Mouse (Mus musculus): Measurements from ENCODE around the gene Gm20696. TPM values are rescaled to one million over a fixed set of nuclear protein-coding genes. Genes with fewer than 3 reads are reported as not detected.

Gene Gm20696
- polyA plus RNA-seq, 1 experiment from 2014 or later: 0.99 TPM

- no peaks in the 10 kb centered on the region for H3K27me3 ChIP-seq (replicated peaks; ENCODE audit: control insufficient read depth, insufficient read depth, low read length)
- no peaks in the 10 kb centered on the region for H3K9me3 ChIP-seq (replicated peaks; ENCODE audit: control insufficient read depth, low read length)
- H3K36me3 ChIP-seq (ENCODE audit: control insufficient read depth, insufficient read depth, low read length): no peaks in the 10 kb centered on the region
- H3K4me2 ChIP-seq (ENCODE audit: low read length): peak overlapping the region; percentile 39
- peak overlapping the region; percentile 26; the same call in 1 of the 2 replicates for H3K9ac ChIP-seq (ENCODE audit: low read length)
- H3K4me1 ChIP-seq (ENCODE audit: control insufficient read depth, insufficient read depth, low read length): peaks cover 39% of the 10 kb centered on the region
- ATAC-seq (peak; percentile 87), DNase-seq (ENCODE audit: low spot score) (peak; percentile 97)
- H3K27ac ChIP-seq (ENCODE audit: low read depth, low read length): peak overlapping the region; percentile 84
- 13% methylated on average over 5 of the region's 5 CpGs for WGBS
- 0 out of 2 replicates have a peak overlapping the region, but pooled peaks have one; percentile 6 for H3K4me3 ChIP-seq (ENCODE audit: low read depth, low read length)
These were observed 3.1 kb upstream of the Gm20696 start for GRCm38 (mm10) chr6:99669481-99670325.

- Histone ChIP-seq H3K36me3 (ENCODE audit: control insufficient read depth, insufficient read depth, low read length) (no peaks in the 10 kb centered on the region), H3K4me3 (ENCODE audit: low read depth, low read length) (peak overlapping the region; percentile 73), H3K27me3 (replicated peaks; ENCODE audit: control insufficient read depth, insufficient read depth, low read length) (no peaks in the 10 kb centered on the region), H3K4me2 (ENCODE audit: low read length) (peak overlapping the region; percentile 91), H3K4me1 (ENCODE audit: control insufficient read depth, insufficient read depth, low read length) (peaks cover 34% of the 10 kb centered on the region), H3K27ac (ENCODE audit: low read depth, low read length) (peak overlapping the region; percentile 67; the same call in 1 of the 2 replicates), H3K9me3 (replicated peaks; ENCODE audit: control insufficient read depth, low read length) (no peaks in the 10 kb centered on the region), H3K9ac (ENCODE audit: low read length) (peak overlapping the region; percentile 90; the same call in 1 of the 2 replicates)
- no peak for DNase-seq (ENCODE audit: low spot score)
- WGBS: 52% methylated on average over 8 of the region's 8 CpGs
- ATAC-seq: no peak
These were observed 693 bp upstream of the Gm20696 start for GRCm38 (mm10) chr6:99667290-99667689.

- ATAC-seq (no peak), DNase-seq (ENCODE audit: low spot score) (no peak)
- Histone ChIP-seq H3K4me3 (ENCODE audit: low read depth, low read length) (peak overlapping the region; percentile 73), H3K4me1 (ENCODE audit: control insufficient read depth, insufficient read depth, low read length) (peaks cover 29% of the 10 kb centered on the region), H3K27me3 (replicated peaks; ENCODE audit: control insufficient read depth, insufficient read depth, low read length) (no peaks in the 10 kb centered on the region), H3K4me2 (ENCODE audit: low read length) (peak overlapping the region; percentile 91), H3K27ac (ENCODE audit: low read depth, low read length) (no peak overlapping the region), H3K36me3 (ENCODE audit: control insufficient read depth, insufficient read depth, low read length) (no peaks in the 10 kb centered on the region), H3K9me3 (replicated peaks; ENCODE audit: control insufficient read depth, low read length) (no peaks in the 10 kb centered on the region), H3K9ac (ENCODE audit: low read length) (peak overlapping the region; percentile 90)
- 36% methylated on average over 16 of the region's 16 CpGs for WGBS
These were observed 910 bp downstream of the Gm20696 start for GRCm38 (mm10) chr6:99665457-99666317.

- Histone ChIP-seq H3K9me3 (replicated peaks; ENCODE audit: control insufficient read depth, low read length) (no peaks in the 10 kb centered on the region), H3K36me3 (ENCODE audit: control insufficient read depth, insufficient read depth, low read length) (no peaks in the 10 kb centered on the region), H3K4me2 (ENCODE audit: low read length) (no peak overlapping the region), H3K4me3 (ENCODE audit: low read depth, low read length) (no peak overlapping the region), H3K9ac (ENCODE audit: low read length) (no peak overlapping the region), H3K27me3 (replicated peaks; ENCODE audit: control insufficient read depth, insufficient read depth, low read length) (no peaks in the 10 kb centered on the region), H3K27ac (ENCODE audit: low read depth, low read length) (no peak overlapping the region), H3K4me1 (ENCODE audit: control insufficient read depth, insufficient read depth, low read length) (peaks cover 11% of the 10 kb centered on the region; the same call in 1 of the 2 replicates)
- DNase-seq (ENCODE audit: low spot score) (no peak), ATAC-seq (no peak)
- WGBS: 77% methylated on average over 8 of the region's 8 CpGs
These were observed 3.4 kb downstream of the Gm20696 start for GRCm38 (mm10) chr6:99663232-99663631.

GRCm38 (mm10) chr6:99660443-99660842, 6.2 kb downstream of the Gm20696 start:
- ATAC-seq (no peak), DNase-seq (ENCODE audit: low spot score) (no peak)
- H3K27ac ChIP-seq (ENCODE audit: low read depth, low read length): peak overlapping the region; percentile 14; the same call in 1 of the 2 replicates
- no peaks in the 10 kb centered on the region for H3K27me3 ChIP-seq (replicated peaks; ENCODE audit: control insufficient read depth, insufficient read depth, low read length)
- H3K9ac ChIP-seq (ENCODE audit: low read length): no peak overlapping the region
- H3K4me3 ChIP-seq (ENCODE audit: low read depth, low read length): no peak overlapping the region
- H3K9me3 ChIP-seq (replicated peaks; ENCODE audit: control insufficient read depth, low read length): no peaks in the 10 kb centered on the region
- WGBS: 62% methylated on average over 3 of the region's 3 CpGs
- H3K4me1 ChIP-seq (ENCODE audit: control insufficient read depth, insufficient read depth, low read length): no peaks in the 10 kb centered on the region; the same call in 1 of the 2 replicates
- H3K36me3 ChIP-seq (ENCODE audit: control insufficient read depth, insufficient read depth, low read length): no peaks in the 10 kb centered on the region
- H3K4me2 ChIP-seq (ENCODE audit: low read length): no peak overlapping the region

GRCm38 (mm10) chr6:99658586-99658985, 8.0 kb downstream of the Gm20696 start:
- no peak overlapping the region for H3K4me3 ChIP-seq (ENCODE audit: low read depth, low read length)
- no peak for DNase-seq (ENCODE audit: low spot score)
- no peaks in the 10 kb centered on the region for H3K27me3 ChIP-seq (replicated peaks; ENCODE audit: control insufficient read depth, insufficient read depth, low read length)
- H3K9me3 ChIP-seq (replicated peaks; ENCODE audit: control insufficient read depth, low read length): no peaks in the 10 kb centered on the region
- no peak overlapping the region for H3K9ac ChIP-seq (ENCODE audit: low read length)
- H3K4me1 ChIP-seq (ENCODE audit: control insufficient read depth, insufficient read depth, low read length): no peaks in the 10 kb centered on the region
- no peak overlapping the region for H3K27ac ChIP-seq (ENCODE audit: low read depth, low read length)
- no peaks in the 10 kb centered on the region for H3K36me3 ChIP-seq (ENCODE audit: control insufficient read depth, insufficient read depth, low read length)
- no peak overlapping the region for H3K4me2 ChIP-seq (ENCODE audit: low read length)
- 82% methylated on average over 10 of the region's 10 CpGs for WGBS
- no peak for ATAC-seq

- Histone ChIP-seq H3K9ac (ENCODE audit: low read length) (no peak overlapping the region), H3K4me3 (ENCODE audit: low read depth, low read length) (no peak overlapping the region), H3K4me2 (ENCODE audit: low read length) (no peak overlapping the region), H3K27me3 (replicated peaks; ENCODE audit: control insufficient read depth, insufficient read depth, low read length) (no peaks in the 10 kb centered on the region), H3K4me1 (ENCODE audit: control insufficient read depth, insufficient read depth, low read length) (no peaks in the 10 kb centered on the region), H3K27ac (ENCODE audit: low read depth, low read length) (no peak overlapping the region), H3K36me3 (ENCODE audit: control insufficient read depth, insufficient read depth, low read length) (no peaks in the 10 kb centered on the region), H3K9me3 (replicated peaks; ENCODE audit: control insufficient read depth, low read length) (no peaks in the 10 kb centered on the region)
- WGBS: 99% methylated on average over 2 of the region's 2 CpGs
- ATAC-seq (no peak), DNase-seq (ENCODE audit: low spot score) (no peak)
These were observed 10.5 kb downstream of the Gm20696 start for GRCm38 (mm10) chr6:99656088-99656487.

GRCm38 (mm10) chr6:99655488-99655887, 11.1 kb downstream of the Gm20696 start:
- no peak overlapping the region for H3K9ac ChIP-seq (ENCODE audit: low read length)
- no peak overlapping the region for H3K27ac ChIP-seq (ENCODE audit: low read depth, low read length)
- DNase-seq (ENCODE audit: low spot score) (no peak), ATAC-seq (no peak)
- H3K4me2 ChIP-seq (ENCODE audit: low read length): no peak overlapping the region
- H3K36me3 ChIP-seq (ENCODE audit: control insufficient read depth, insufficient read depth, low read length): no peaks in the 10 kb centered on the region
- H3K27me3 ChIP-seq (replicated peaks; ENCODE audit: control insufficient read depth, insufficient read depth, low read length): no peaks in the 10 kb centered on the region
- no peaks in the 10 kb centered on the region for H3K4me1 ChIP-seq (ENCODE audit: control insufficient read depth, insufficient read depth, low read length)
- no peaks in the 10 kb centered on the region for H3K9me3 ChIP-seq (replicated peaks; ENCODE audit: control insufficient read depth, low read length)
- no peak overlapping the region for H3K4me3 ChIP-seq (ENCODE audit: low read depth, low read length)
- 64% methylated on average over 7 of the region's 7 CpGs for WGBS
